Mouse (Mus musculus) kidney, adult 11 months (tissue): ENCODE data around the gene Uba2.
"Not testable (repeated sequence)": the region's sequence is repeated elsewhere in the genome, so short reads cannot be mapped to it uniquely, and the experiment has no call there.

Experiments used
- DNase-seq: peaks from one replicate; pipeline ENCODE4 v3.0.0; 2022

Uba2 gene

DNA sequence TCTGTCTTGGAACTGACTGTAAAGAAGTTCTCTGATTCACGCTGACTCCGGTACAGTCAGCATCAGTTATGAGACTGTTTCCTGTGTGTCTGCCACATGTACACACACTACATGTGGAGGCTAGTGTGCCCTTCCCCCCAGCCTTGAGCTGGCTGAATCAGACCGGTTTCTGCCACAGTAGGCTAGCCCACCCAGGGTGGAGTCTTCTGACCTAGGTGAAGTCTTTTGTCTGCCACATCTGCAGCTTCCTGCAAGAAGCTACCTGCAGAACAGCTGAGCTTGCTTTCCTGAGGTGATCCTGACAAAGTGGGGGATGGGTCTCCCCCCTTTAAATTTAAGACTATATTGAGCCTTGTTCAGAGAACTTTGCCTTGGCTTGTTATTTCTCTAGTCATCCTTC is at the start of gene Uba2:
Gene Uba2 (minus strand): TSS at position 146 of the 400 bp plus-strand sequence.
- DNase-seq, result no peak

DNA sequence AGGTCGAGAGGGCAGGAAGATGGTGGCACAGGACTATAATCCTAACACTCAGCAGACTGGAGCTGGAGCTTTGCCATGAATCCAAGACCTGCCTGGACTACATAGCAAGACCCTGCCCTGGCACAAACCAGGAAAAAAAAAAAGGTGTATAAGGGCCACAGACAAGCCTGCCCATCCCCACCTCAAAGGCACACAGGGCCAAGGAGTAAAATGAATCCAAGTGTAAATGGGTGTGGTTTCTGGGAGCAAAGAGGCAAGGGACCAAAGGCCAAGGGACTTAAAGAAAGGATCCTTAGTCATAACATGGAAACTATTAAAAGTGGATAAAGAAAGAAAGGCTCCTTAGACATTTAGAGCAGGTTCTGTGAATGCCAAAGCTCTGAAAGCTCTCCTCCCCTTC is 49.1 kb upstream of the Uba2 start:
- DNase-seq, result no peak

DNA sequence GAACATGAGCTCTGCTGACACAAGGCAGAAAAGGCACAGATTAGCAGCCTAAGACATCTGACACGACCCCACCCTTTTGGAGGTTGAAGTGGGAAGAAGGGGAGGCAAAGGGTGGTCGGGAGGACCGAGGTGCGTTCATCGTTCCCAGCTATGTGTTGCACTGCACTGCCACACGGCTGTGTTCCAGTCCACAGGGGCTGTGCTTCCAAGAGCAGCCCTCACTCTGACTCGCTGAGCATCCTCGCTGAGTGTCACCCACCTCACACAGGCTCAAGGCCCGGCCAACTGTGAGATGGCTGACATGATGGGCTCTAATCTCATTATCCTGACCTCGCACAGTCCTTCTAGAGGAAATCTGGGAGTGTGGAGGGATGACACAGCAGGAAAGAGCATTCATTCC is 47.1 kb upstream of the Uba2 start:
- DNase-seq, result no peak

DNA sequence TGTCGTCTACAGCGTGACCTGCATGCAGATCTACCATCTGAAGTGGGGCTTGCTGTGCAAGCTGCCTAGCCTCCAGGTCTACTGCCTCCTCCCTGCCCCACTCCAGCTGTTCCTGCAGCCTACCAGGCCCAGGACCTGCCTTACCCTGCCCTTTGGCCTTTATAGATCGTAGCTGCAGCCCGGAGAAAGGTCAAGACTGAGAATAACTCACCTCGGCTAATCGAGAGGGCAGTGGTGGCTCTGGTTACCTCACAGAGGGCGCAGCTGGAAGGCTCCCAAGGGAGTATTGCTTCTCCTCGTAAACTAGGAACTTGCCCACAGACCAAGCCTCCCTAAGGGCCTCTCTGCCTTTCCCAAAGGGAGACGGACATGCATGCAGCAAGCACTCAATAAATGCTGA is 46.1 kb upstream of the Uba2 start:
- DNase-seq, result no peak

DNA sequence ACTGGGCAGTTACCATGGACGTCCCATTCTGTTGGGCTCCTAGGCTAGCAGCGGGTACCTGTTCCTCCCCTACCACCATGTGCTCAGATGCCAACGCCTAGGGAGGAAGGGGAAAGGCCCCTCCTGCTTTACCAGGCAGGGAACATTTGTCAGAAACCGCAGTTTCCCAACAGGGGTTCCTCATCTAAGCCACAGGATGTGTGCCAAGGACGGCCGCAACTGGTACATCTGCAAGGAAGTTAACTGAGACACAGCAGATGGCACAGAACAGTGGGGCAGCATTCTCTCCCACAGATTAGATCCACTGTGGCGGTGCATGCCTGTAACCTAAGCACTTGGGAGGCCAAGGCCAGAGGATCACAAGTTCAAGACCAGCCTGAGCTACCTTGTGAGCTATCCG is 45.2 kb upstream of the Uba2 start:
- no peak for DNase-seq

DNA sequence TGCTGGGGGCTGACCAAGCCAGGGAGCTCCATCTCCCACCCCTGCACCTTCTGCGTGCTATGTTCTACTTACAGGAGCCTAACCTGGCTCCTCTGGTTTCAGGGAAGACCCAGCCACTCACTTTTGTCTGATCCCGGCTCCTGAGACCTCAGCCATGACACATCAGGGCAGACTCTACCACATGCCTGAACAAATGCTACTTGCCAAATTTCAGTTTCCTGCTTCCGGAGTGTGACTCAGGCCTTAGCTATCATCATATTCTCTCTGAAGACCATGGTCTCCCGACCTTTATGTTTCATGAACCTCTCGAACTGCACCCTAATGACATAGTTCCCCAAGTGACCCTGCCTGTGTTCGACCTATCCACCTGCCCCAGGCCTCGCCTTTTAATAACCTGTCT is 43.9 kb upstream of the Uba2 start:
- no peak for DNase-seq

DNA sequence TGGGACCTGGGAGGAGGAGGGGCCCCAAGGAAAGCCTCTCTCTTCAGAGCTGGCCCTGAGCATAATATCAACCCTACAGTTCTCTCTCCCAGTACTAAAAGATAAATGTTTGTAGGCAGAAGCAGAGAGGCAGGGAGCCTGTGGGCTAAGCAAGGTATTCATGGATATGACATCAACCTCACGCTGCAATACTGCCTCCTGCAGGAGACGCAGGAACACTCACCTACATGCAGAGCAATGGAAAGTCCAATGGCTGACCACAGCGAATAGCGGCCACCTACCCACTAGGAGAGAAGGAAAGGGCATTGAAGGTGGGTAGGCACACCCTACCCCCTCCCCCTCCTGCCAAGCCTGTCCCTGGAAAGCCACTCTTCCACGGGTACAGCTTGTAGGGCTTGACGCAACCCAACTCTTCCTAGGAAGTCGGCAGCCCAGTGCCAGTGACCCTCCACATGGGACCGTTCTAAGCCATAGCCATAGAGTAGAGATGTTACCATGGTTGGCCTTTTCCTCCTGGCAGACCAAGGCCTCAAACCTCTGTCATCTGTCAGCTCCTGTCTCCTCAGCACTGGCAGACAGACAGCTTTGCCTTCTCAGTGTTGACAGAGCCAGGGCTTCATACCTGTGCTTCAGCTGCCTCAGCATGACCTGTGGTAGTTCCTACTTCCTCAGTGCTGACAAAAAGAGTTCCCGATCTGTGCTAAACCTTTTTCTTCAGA is 38.8 kb upstream of the Uba2 start:
- DNase-seq, result no peak

DNA sequence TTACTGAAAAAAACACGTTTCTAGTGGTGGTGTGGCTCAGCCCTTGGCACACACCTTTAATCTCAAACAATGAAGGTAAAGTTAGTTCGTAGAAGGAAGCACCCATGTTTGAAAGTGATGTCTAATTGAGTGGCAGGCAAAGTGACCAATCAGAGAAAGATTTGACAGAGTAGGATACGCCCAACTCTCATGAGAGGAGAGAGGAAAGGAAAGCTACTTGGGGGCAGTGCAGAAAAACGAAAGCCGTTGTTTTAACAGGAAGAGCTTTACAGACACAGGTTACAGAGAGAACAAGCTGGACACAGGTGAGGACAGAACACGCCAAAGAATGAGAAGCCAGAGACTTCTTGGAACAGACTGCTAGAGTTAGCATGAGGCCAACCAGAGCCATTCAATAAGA is 36.9 kb upstream of the Uba2 start:
- no peak for DNase-seq

DNA sequence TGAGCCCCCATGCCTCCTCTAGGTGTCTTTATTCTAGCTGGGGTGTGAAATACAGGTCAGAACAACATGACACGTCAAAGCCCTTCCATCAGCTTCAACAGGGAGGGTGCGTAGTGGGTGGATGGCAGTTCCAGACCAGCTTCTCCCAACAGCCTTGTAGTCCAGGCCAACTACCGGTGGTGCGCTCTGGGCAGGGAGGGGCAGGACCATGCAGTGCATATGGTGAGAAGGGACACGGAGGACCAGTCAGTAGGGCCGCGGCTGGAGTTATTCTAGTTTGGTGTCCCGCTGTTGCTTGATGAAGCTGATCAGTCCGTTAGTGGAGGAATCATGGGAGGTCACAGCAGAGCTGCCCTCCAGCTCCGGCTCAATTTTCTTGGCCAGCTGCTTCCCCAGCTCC is 32.7 kb upstream of the Uba2 start:
- DNase-seq, result not testable (repeated sequence)

DNA sequence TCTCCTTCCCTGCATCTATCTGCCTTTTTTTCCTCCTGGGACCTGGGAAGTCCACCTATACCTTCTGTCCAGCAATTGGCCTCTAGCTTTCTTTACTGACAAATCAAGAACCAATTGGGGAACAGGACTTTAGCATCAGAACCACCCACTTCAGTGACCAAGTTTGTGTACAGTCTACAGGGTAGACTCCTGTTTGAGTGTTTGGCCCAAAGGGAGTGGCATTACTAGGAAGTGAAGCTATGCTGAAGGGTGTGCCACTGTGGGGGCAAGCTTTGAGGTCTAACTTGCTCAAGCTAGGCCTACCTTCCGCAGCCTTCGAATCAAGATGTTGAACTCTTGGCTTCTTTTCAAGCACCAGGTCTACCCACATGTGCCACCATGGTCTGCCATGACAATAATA is 31.4 kb upstream of the Uba2 start:
- DNase-seq, result no peak

DNA sequence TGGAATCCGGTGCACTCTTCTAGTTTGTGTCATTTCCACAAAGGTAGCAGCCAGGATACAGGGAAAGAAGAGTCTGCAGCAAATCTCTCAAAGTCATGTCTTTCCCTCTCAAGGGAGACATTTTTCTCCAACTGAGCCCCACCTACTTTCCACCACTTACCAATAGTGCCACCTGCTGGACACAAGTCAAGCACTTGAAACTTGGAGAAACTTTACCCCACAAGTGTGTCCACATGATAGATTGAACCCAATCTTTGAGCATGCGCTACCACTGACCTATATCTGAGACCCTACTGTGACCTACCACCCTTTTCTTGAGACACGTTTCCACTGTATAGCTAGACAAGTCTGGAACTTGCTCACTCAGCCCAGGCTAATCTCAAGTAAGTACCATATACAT is 28.9 kb upstream of the Uba2 start:
- DNase-seq, result no peak

DNA sequence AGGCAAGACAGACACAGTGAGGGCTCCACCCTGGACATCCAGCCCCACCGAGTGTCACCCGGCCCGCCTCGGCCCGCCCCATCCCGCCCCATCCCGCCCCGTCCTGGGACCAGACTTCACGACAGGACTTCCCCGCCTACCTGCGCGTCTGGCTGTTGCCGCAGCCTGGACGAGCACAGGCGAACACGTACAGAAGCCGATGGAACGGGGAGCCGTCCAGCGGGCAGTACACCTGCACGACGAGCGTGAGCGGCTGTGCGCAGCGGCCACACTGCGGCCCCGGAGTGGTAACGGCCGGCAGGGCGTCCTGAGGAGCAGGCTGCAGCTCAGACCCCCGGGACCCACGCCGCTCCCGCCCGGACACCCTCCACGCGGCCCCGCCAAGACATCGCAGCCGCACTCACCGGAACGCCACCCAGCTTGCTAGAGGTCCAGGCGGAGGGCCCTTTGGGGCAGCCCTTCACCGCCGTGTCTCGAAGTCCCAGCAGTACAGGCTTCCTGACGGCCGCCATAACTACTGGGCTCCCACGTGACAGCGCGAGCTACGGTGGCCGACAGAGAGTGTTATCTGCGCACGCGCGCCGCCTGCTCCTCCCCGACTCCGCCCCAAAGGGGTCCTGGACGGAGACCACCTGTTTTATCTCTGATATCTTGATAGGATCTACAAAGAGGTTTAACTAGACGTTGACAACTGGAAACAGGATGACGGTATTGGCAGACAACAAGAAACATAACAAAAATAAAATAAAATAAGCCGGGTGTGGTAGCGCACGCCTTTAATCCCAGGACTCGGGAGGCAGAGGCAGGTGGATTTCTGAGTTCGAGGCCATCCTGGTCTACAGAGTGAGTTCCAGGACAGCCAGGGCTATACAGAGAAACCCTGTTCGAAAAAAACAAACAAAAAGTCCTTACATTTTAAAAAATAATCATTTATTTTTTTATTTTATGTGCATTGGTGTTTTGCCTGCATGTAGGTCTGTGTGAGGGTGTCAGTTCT is 27.0 kb upstream of the Uba2 start, which contains the start of gene Pdcd2l:
Gene Pdcd2l (minus strand): TSS at position 530 of the 997 bp plus-strand sequence.
- DNase-seq, result peak; percentile 86

DNA sequence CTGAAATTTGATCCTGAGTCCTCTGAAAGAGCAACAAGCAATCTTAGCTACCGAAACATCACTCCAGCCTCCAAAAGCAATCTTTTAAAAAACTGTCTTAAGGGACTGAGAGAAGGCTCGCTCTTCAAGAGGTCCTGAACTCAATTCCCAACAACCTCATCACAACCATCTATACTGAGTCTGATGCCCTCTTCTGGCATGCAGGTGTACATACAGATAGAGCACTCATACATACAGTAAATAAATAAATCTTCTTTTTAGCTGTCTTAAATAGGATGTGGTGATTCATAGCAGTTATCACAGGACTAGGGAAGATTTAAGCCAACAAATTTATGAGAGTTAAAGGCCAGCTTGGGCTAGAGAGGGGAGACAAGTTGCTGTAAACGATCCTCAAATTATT is 26.2 kb upstream of the Uba2 start:
- no peak for DNase-seq

DNA sequence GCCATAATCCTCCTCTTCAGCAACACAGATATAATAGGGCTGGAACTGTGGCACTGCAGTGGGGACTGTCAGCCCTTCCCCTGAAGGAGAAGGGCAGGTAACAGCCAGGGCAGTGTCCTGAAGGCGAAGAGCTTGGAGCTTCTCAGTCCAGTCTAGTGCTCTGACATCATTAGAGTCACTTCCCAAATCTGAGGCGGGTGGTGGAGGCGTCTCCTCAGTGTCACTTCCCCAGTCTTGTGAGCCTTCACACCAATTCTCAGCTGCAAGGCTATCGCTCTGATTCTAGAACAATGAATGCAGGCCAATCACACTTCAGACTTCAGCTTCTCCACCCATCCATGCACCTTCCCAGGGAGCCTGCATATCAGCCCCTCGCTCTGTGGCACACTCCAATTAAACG is 23.4 kb upstream of the Uba2 start:
- DNase-seq, result no peak

DNA sequence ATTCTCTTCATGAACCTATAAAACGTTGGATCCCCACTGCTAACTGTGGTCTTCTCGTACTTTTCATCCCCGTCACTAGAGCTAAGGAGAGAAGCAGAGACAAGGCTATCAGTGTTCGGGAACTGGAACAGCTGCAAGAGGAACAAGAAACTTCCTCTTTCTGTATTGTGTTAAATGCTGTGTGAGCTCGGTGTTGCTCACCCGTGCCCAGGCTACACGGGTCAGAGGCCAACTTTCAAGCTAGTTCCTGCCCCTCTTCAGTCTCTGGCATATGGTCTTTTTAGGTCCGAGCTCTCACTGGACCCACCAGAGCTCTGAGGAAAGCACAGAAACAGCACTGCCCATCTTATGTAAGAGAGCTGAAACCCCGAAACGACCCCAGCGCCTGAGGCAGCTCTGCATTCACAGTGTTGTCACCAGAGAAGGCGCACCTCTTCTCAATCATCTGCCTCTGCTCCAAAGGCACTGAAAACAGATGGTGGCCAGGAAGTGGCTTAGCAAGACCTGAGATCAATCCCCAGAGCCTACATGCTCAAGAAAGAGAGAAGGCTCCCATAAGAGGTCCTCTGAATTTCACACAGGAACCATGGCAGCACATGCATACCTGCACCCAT is 20.1 kb upstream of the Uba2 start:
- no peak for DNase-seq

DNA sequence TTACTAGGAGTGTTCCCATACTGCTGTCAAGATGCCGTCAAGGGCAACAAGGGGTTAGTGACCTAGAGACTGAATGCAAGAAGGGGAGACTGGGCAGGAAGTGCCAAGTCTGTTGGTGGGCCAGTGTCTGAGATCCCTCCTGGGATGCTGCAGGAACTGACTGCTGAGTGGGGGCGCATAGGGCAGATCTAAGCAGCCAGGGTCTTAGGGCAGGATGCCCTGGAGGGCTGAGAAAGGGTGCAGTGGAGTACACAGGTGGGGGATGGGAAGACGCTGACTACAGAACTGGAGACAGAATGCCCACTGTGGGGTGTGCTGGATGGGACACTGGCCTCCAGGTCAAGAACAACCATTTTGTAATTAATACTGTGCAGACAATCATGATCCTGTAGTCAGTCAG is 14.4 kb upstream of the Uba2 start:
- no peak for DNase-seq

DNA sequence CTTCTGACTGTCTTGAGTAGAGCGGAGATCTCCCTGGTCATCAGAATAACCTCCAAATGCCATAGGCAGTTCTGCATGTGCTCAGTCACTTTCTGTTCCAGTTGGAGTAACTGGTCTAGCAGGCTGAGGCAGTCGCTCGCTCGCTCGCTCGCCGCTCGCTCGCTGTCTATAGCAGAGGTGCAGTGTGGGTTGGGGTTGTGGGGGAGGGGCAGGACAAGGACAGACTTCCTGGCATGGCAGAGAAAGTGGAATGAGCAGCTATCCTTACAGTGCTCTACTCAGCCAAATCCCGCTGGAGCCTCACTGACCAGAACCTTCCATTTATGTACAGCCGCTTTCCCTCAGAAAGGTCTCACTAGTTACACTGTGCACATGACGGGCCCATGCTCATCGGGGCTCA is 14.0 kb upstream of the Uba2 start:
- no peak for DNase-seq

DNA sequence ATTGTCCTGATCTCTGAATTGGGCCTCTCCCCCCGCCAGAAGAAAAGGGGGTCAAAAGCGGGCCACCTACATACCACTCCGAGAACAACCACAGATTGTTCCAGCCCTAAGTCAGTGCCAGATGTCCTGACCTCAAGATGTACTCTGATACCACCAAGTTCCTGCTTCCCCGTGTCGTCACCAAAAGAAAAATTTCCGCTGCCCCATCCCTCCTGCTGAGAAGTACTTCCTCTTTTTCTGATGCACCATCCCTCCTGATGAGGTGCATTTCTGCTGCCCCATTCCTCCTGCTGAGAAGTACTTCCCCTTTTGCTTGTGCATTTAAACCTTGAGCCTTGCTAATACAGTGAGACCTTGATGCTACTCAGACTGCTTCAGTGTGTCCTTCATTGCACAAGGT is 6.8 kb upstream of the Uba2 start:
- DNase-seq, result not testable (repeated sequence)

DNA sequence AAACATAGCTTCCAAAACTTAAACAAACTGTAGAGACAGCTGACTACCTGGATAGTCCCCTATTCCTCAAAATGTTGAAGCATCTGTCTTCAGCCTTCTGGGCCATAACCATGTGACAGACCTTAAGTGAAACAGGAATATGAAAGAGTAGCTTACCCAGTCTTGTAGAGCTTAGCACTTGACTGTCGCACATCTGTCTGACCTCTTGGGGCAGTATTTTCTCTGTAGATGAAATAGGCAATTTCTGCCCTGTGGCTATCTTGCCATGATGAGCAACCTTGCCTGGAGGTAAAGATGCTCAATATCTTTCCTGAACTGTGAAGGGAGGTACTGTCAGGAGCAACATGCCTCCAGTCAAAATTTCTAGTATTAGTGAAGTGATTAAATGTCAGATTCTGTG is 2.9 kb upstream of the Uba2 start:
- no peak for DNase-seq

DNA sequence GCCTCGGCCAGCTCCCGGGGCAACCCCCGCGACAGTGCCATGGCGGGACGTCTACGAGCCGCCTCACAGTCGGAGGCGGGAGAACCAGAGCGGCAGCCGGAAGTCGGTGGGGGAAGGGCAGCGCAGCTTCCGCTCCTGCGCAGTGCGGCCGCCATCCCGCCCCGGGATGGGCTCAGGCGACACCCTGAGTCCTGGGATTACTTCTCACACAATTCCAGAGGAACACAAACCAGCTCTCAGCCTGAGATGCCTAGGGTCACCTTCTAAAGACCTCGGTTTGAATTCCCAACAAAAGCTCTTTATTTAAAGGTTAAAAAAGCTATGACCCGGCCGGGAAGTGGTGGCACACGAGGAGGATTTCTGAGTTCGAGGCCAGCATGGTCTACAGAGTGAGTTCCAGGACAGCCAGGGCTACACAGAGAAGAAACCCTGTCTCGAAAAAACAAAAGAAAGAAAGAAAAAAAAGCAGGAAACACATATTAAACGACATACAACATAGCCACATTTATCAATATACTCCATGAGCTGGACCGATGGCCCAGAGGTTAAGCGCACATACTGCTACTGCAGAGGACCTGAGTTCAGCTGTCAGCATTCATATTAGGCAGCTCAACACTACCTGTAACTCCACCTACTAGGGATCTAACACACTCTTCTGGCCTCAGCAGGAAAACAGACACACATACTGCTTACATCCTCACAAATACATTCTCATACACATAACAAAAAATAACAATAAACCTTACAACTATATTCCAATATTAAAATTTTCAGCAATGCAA is 738 bp downstream of the Uba2 start:
- DNase-seq, result peak; percentile 89

DNA sequence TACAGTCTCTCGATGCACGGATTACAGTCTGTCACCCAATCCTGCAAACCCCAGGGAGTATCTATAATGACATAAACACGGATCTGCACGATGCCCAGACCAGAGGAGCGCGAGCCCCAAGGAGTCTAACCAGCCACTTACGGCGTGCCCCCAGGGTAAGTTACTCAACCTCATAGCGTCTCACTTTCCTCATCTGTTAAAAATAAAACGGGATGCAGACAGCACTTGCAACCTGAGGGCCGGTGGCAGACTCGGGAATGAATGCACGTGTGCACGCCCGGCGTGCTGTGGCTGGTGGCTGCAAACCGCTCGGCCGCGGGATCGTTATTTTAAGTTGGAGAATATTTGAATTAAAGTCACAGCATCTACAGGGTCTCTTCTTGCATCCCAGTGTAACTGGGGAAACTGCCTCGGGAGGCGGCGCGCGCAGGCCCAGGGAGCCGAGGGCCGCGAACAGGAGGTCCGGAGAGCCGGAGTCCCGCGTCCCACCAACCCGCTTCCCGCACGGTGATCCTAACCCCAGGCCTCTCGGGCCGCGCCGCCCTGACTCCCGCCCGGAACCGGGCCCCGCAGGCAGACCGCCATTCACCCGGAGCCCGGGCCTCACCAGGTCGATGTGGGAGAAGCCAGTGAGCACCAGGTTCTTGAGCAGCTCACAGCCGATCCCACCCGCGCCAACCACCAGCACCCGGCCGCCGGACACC is 1.5 kb downstream of the Uba2 start:
- peak; percentile 21 for DNase-seq

DNA sequence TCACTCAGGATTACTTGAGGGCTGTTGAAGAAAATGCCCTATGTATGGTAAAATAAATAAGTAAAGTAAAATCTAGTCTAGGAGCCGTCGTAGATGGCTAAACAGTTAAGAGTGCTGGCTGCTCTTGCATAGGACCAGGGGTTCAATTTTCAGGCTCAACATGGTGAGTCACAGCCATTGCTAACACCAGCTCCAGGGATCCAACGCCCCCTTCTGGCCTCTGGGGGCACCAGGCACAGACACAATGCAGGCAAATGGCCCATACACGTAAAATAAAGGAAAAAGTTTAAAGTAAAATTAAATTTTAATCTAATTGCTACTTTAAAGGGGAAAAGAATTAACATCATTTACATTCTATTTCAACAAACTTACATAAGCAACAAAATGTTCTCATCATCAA is 2.5 kb downstream of the Uba2 start:
- no peak for DNase-seq
